Mouse (Mus musculus): ENCODE measurements around the gene Pced1a.

Gene Pced1a

DNA sequence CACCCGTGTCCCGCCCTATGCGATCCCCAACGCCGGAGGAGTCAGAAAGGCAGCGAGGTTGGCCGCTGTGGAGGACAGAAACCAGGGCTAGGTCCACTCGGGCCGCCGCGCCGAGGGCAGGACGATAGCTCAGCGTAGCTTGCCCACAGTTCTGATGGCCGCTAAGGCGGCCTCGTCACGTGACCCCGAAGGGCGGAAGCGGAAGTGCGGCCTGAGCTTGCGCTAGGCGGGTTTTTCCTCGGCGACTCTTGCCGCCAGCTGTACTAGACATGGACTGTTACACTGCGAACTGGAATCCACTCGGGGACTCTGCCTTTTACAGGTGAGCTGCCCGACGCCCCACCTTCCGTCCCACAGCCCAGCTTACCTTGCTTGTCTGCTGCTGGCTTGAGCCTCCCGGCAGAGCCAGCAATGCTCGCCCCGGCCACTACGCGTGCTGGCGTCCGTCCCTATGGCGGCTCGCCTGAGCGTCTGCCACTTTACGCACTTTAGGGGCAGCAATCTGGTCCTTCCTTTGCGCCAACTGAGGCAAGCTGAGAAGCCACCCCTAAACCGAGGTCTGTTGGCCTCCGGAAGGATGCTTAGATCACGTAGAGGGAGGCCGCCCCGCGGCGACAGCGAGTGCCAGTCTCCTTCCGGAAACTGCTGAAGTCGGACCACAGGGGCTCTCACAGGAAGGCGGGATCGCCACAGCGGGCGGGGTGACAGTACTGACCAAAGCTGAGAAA lies at the start of gene Pced1a, which contains the start of gene Vps16:
TSS of gene Pced1a (minus strand) at position 576 of the 728 bp plus-strand sequence.
TSS of gene Vps16 (plus strand) at position 214 of the 728 bp plus-strand sequence.
- DNase-seq = peak; percentile 89 to 93

DNA sequence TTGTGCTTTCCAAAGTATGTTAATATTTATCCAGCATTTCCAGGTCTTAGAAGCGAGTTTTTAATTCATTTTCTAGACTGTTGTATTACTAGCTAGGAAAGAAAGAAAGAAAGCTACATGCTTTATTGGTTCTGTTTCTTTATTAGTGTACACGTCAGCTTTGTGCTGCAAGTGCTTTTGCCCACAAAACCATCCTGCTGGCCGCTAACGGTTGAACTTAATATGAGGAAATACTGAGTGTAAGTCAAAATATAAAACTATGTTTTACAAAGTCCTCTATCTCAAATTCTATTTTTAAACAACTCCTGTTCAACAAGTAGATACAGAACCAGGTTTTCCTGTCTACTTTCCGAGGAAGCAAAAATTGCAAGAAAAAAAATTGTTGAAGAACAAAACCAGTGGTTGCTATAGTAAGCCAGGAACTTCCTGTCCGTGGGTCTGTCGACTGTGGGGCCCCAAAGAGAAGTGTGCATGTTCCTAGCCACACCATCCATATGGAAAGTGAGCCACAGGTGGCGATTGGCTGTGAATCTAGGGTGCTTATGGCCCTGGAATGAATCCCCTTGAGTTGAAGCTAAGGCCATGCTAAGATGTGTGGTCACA lies 48.5 kb upstream of the Pced1a start:
- DNase-seq = no peak

DNA sequence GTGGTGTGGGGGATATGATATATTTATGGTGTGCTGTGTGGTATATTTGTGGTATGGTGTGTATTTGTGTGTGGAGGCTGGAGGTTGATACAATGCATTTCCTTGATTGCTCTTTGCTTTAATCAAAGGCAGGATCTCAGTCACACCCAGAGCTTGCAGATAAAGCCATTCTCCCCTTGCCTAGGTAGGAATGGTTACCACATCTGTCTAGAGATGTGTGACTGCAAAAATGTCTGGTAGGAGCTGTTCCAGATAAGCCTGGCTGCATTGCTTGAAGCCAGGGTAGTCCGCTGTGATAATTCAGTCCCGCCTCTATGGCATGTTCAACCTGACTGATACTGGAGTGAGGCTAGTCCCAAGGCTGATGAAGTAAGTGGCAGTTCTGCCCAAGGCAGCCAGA lies 45.4 kb upstream of the Pced1a start:
- no peak for DNase-seq

DNA sequence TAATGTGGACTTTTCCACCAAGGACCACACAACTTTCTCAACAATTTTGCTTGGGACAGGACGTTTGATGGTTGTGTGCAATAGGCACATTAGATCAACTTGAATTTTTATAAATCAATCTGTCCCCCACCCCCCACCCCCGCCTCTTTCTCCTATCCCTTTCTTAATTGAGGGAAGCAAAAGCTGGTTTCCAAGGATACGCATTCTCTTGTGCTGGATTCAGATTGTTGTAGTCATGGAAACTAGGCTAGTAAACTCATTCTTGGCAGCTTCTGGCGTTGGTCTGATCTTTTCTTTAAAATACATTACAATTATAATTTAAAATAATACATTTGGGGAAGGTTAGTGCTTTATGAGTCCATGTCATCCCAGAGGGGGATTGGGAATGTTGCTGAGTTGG lies 44.9 kb upstream of the Pced1a start:
- DNase-seq = no peak

DNA sequence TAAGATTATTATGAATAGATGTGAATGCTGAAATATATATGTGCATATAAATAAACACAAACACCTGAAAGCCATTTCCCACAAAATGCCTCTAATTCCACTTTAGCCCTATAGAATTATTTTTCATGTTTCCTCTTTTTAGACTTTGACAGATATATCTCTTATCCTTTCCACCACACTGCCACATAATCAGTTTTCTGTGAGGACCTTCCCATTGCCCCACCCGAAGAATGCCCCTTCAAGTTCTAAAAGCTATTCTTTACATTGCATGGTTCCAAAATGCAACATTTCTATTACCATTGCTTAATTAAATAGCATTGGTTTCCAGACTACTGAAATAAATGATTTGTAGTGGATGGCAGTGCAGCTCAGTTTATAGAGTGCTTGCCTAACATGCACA lies 41.9 kb upstream of the Pced1a start:
- no peak for DNase-seq

DNA sequence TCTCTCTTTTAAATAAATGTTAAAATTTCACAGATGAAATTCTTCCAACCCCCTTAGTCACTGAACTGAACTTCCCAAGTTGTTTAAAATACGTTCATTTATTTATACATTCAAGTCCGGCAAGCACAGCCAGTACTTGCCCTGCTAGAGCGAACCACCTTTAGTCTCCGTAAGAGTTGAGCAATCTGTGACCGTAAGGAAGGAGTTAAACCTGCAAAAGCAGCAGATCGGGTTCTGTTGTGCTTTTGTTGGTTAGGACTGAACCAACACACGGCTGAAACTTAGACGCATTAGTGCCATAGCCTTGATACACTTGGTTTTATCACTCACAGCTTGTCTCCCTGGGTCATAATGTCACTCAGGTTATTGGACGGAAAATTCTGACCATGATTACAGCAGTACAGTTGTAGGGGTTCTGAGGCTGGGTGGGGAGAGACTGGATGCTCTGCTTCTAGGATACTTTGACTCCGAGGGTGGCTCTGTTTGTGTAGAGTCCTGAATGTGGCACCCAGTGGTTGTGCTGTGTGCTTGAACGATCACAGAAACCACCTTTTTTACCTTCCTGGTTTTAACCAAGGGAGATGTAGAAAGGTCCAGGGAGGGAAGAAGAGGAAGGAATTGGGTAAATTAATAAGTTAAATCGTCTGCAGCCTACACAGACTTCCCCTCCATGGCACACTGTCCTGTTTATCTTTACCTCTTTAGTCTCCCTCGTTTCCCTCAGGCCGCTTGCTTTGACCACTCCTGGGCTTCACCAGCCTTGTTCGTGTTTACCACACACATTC lies 37.0 kb upstream of the Pced1a start:
- no peak for DNase-seq

DNA sequence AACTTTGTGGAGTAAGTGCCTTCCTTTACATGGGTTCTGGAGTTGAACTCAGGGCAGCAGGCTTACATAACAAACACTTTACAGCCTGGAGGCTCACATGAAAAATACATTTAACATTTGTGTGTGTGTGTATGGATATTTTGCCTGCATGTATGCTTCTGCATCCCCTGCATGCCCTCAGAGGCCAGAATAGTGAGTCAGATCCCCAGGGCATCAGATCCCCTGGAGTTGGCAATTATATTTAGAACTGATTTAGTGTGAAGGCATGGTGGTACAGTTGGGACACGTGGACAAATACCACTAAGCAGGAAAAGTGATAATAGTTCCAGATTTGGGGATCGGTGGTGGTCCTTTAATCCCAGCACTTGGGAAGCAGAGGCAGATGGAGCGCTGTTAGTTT lies 35.1 kb upstream of the Pced1a start:
- no peak for DNase-seq

DNA sequence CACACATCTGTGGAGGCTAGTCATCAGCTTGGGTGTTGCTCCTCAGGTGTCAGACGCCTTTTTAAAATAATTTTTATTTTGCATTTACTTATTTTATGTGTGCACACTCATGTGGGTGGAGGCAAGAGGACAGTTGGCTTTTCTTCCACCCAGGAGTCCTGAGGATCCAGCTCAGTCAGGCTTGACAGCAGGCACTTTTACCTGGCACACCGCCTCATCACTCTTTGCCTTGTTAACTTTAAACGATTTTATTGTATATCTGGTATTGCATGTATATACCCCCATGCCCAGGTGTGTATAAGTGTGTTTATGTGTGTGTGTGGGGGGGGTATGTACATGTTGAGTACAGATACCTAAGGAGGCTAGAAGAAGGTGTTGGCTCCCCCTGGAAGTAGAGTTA lies 33.4 kb upstream of the Pced1a start:
- DNase-seq = no peak

DNA sequence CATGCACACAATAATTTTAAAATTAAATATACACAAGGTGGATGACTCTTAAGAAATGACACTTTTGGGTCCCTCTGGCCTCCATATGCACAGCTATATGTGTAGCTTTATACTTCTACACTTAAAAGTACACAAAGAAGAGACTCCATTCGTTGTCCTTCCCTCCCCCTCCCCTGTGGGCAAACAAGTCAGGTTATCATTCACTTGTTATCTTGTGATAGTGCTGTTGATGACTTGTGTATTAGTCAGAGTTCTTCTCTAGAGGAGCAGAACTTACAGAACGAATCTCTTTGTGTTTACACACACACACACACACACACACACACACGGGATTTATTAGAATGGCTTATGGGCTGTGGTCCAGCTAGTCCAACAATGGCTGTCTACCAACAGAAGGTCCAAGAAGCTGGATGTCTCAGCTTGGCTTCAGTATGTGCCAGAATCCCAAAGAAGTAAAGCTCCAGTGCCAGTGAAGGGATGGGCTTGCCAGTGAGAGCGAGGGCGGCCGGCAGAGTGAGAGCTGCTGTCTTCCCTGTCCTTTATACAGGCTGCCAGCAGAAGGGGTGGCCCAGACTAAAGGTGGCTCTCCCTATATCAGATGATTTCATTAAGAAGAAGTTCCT lies 30.4 kb upstream of the Pced1a start:
- no peak for DNase-seq

DNA sequence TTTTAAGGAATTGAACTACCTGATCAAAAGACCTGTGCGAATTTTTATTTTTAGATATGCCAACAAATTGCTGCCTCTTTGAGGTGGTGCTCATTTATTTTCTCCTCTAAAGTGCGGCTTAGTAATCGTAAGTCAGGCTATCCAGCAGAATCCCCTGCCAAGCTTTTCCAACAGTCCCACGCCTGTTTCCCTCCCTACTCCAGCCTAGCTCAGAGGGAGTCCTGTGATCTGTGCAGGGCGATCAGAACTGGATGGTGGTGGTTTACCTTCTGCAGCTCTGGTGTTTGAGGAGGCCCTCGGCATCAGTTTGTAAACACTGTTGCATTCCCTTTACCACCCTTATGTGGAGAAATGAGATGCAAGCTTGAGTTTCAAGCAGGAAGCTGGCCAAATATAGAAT lies 28.9 kb upstream of the Pced1a start:
- DNase-seq = no peak

DNA sequence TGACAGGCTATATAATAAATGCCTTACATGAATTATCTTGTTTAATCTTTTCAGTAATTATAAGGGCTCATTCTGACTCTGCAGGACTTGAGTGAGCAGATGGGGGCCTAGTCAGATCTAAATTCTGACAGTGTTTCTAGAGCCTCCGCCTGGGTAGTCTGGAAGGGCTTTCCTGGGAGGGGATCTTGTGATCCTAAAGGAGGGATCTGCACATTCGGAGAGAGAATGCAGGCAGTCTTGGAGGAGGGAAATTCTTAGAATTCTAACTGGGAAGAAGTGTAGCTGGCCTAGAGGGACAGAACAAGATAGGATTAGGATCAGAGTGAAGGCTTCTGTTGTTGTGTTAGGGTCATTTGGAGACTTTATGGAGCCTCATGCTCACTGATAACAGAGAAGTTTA lies 27.8 kb upstream of the Pced1a start:
- no peak for DNase-seq

DNA sequence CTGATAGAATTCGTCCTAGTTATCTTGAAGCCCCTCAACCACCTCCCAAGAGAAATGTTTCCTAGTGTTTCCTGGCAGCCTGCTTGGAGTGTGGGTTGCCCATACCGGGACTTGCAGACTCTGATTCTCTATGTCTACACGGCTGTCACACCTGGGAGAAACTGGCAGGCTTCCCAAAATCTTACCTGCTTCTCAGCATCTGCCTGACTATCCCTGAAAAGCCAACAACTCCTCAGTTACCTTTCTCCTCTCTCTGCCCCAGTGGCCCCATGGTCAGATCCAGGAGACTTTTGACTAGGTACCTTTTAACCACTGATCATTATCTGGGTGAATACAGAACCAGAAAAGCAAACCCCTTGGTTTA lies 27.2 kb upstream of the Pced1a start:
- DNase-seq = no peak

DNA sequence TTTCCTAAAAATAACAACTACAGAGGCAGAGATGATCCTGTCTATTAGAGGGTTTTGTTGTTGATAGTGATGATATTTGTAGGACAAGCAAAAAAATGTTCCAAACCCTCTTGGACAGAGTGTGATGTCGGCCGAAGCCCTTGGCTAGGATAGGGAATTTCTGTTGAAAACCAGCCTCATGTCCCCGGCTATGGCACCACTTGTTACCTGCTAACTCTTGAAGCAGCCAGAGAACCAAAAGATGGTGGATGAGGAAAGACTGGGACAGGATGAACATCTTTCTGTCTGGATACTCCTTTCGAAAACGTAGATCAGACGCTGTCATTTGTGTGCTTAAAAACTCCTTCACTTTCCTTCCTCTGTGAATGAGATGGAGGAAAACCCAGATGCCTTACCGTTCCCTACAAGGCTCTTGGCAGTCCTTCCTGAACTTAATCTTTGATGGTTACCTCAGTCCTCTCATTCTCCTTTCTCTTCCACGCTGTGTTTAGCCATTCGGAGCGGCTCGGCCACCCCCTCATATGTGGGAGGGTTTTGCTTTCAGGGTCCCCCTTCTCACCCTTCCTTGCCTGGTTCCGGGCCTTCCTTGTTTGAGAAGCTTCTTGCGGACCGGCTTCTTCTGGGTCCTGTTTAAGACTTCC lies 26.7 kb upstream of the Pced1a start:
- DNase-seq = no peak

DNA sequence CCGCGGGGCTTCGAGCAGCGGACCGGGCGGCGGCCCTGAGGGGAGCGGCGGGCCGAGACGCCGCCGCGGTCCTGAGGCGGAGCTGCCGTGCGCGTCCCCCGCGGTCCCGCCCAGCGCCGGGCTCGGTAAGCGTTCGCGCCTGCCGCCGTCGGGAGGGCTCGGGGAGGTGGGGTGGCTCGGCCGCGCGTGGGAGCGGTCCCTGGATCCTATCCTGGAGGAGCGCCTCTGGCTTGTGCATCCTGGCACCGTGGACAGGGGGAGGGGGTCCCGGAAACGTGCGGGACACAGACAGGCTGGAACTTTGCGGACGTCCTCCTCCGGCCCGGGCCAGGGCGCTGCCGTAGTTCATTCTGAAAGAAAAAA lies 25.9 kb upstream of the Pced1a start:
- DNase-seq = peak; percentile 38 to 60

DNA sequence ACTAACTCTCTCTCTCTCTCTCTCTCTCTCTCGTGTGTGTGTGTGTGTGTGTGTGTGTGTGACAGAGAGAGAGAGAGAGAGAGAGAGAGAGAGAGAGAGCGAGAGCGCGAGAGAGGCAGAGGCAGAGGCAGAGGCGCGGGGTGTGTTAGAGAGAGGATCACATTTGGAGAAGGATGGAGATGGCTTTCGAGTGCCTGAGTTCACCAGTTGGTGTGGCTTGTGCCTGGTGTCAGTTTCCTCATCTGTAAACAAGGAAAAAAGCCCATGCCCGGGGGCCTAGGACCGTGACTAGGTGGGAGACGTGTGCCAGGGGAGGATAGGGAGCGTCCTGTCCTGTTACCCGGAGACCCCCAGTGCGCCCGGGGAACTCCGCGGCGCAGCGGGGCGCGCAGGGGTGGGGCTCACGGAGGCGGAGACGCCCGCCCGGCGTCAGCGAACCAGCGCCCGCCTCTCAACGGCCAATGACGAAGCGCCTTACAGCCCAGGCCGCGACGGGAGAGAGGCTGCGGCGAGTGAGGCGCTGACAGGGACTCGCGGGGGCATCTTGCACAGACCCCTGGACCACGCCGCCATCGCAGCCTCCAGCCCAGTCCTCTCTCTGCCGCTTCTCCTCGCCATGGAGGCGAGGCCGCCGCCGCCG lies 25.4 kb upstream of the Pced1a start, which contains the start of gene Ptpra:
TSS of gene Ptpra (plus strand) at position 485 of the 640 bp plus-strand sequence.
- peak; percentile 82 to 87 for DNase-seq

DNA sequence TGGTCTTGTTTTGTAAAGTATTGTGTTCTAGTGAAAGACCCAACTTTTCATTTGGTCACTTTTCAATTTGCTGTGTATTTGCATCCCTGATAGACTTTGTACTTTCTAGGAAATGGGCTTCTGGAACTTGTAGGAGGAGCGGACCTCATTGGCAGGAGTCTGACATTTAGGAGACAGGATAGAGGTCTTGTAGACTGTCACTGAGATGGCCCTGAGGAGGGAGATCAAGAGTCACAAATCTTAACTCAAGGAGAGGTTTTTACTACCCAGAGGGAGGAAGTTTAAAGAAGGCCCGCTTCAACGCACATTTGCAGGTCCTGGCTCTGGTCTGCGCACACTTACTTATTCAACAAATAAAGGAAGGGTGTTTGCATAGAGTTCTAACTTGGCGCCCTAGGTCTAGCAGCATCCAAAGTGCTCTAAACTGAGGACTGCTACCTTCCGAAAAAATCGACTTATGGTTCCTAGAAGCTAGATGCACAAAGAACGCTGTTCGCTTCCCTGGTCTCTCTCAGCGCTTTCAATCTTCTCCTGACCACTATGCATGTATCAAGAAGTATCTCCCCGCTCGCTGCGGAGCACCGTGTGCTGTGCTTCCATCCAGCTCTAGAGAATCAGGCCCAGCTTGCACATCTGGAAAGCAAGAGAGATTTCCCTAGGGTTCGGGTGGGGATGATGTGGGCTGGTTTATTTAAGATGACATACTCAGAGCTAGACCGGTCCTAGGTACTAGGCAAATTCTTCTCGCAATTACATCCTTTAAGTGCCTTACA lies 24.7 kb upstream of the Pced1a start:
- DNase-seq = peak; percentile 48 to 54

DNA sequence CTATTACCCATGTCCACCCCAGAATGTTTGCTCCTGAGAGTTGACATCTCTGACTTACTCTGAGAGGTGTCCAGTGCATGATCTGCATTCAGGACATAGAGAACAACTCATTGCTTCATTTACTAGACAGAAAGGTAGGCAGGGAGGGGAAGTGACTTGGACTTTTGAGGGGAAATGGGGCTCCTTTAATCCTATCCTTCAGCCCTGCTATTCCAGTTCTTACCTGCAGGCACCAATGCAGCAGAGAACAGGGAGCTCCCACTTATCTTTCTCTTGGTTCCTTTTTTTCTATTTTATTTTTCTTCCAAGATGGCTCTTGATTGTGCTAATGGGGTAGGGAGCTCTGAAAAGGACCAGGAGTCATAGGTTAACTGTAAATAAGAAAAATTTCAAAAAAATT lies 23.9 kb upstream of the Pced1a start:
- no peak for DNase-seq

DNA sequence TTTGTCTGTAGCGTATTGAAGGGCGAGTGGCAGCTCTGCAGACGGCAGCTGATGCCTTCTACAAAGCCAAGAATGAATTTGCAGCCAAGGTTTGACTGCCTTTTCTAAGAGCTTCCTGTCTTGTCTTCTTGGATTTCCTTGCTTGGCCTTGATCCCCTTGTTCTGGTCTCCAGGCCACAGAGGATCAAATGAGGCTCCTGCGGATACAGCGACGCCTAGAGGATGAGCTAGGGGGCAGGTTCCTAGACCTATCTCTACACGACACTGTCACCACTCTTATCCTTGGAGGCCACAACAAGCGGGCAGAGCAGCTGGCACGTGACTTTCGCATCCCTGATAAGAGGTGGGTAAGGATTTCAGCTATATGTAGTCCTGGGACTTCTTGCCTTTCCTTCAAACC lies 17.7 kb upstream of the Pced1a start:
- no peak for DNase-seq

DNA sequence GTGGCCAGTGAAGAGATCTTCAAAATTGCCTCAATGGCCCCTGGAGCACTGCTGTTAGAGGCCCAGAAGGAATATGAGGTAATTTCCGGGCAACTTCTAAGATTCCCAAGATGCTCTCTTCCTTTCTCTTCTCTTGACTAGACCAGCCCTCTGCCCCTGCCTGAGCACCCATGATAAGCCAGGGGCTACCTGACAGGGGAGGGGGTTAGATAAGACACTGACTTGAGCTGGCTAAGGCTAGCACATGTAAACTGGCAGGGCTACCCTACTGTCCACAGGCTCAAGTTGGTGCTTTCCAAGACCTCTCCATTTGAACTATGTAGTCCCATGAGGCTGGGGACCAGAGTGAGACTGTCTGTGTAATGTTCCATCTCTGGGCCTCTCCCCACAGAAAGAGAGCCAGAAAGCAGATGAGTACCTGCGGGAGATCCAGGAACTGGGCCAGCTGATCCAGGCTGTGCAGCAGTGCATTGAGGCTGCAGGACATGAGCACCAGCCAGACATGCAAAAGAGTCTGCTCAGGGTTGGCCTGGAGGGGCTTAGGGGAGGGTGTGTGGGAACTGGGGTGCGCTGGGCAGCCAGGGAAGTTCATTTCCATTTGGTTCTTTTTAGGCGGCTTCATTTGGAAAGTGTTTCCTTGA lies 15.5 kb upstream of the Pced1a start:
- DNase-seq = no peak

DNA sequence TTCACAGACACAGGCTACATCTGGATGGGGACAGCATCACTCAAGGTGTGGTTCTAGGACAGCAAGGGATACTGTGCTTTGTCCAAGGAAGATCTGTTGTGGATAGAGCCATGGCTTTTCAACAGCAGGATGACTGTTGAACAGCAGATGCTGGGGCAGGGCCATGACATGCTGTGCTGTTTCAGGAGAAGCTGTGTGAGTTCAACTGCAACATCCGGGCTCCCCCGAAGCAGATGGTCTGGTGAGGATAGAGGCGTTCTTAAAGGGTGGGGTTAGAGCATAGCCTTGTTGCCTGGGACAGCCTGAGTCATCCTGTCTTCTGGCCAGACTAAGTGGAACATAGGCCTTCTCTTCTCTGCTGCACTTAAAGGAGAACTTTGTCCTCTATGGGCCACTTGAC lies 14.4 kb upstream of the Pced1a start:
- no peak for DNase-seq

DNA sequence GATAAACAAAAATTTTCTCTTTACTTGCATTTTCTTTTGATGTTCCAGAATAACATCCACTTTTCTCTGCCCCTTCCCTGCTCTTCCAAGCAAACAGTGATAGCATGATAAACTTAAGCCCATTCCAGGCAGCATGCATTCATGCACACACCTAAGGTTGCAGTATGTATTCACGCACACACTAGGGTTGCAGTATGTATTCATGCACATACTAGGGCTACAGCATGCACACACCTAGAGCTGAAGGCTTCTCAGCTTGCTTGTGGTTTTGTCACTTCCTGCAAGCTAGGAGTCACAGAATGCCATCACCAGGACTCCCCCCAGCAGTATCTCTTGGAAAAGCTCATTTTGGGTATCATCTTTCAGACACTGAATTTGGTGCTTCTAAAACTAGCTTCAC lies 12.3 kb upstream of the Pced1a start:
- no peak for DNase-seq

Data from kidney, adult 8-10 months (tissue).